Mouse (Mus musculus) cerebellum, adult 8-10 months (tissue): ENCODE results near the gene Oas1f.
"Not testable (repeated sequence)": the region's sequence is repeated elsewhere in the genome, so short reads cannot be mapped to it uniquely, and the experiment has no call there.

Experiments used
- DNase-seq: peaks from one replicate; pipeline ENCODE4 v3.0.0; 2022

Oas1f gene

DNA sequence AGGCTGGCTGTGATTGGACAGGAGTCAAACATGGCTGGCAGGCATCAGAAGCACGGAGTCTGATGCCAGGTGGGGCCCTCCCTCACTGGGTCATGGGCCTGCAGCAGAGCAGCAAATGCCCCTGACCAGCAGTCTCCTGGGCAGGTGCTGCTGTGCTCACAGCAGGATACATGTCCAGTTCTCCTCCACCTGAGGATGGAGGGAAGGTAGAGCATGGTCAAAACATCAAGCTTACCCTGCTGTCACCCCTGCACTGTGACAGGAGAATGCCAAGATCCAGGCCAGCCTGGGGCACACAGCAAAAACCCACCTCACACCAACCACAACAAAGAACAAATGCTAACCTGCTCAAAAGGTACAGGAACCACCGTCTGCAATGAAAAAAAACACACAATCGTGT lies 29.7 kb downstream of the Oas1f start:
- DNase-seq: not testable (repeated sequence)

DNA sequence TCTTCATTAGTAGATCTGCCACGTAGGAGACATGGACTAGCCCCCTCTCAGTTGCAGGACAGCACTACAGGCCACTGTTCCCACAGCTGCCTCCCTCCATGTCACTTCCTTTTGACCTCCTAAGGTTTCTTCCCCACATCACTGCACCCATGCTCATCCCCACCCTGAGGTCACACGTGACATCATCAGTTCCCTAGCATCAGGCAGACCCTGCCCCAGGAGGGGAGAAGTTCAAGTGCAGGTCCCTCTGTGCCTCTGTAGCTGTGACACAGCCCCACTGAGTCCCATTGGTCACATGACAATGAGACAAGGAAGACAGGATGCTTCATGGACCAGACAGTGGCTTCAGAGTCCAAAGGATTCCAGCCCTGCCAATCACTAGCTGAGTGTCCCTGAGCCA lies 30.2 kb downstream of the Oas1f start:
- DNase-seq: not testable (repeated sequence)

DNA sequence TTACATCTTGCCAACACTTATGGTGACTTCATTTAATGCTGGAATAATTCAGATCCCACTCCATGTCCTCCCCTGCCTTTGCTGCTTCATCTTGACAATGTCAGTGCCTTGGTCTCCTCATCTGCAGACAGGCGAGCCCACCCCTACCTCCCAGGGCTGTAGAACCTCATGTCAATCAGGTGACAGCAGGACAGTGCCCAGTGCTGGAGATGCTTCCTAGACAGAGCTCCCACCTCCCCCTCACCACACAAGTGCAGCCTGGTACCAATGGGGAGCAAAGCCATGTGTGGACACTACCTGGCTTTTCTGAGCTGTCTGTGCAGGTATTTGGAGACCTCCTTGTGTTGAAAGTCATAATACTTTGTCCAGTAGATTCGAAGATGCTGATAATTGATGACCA lies 31.6 kb downstream of the Oas1f start:
- DNase-seq: not testable (repeated sequence)

DNA sequence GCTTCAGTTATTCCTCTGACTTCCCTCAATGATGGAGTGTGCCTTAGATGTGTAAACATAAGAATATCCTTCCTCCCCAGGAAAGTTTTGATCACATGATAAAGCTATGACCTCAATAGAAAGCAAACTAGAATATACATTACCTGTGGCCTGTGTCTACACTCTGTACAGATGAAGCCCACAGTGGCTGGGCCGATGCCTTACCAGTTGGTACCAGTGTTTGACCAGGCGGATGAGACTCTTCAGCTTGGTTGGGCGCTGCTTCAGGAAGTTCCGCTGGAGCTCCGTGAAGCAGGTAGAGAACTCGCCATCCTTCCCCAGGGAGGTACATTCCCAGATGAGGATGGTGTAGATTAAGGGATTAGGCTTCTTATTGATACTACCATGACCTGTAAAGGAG lies 34.5 kb downstream of the Oas1f start:
- DNase-seq: not testable (repeated sequence)

DNA sequence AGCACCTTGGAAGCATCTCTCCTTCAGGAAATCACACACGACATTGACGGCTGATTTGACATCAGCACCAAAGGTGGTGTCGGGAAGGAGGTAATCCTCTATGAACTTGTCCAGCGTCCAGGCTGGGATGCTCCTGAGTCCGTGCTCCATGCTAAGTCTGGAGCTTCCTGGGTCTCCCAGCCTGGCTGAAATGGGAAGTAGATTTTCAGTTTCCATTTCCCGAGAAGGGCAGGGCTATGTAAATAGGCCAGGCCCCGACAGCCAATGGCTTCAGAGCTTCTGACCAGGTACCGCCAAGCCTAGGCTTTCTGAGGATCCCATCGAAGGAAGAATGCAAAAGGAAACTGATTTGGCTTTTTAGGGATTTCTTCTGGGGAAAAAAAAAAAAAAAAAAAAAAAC lies 40.2 kb downstream of the Oas1f start, which contains the start of gene Oas1g:
TSS of gene Oas1g (minus strand) at position 201 of the 400 bp plus-strand sequence.
- DNase-seq: not testable (repeated sequence)

DNA sequence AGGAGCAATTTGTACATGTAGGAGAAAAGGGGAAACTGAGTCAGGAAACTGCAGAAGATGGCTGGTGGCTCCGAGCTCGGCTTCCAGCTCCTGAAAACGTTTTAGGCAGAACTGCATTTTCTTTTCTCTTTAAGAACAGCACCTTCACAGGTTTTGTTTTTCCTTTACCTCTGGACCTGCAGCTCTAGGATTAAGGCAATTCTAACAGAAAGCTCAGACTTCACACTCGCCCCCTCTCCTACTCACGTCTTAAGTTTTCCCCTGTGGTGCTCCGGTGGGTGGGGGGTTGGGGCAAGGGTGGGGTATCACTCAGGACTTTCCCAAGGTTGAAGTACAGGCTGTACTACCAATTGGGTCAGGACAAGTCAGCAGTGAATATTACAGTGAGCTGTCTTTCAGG lies 40.7 kb downstream of the Oas1f start:
- DNase-seq: no peak

DNA sequence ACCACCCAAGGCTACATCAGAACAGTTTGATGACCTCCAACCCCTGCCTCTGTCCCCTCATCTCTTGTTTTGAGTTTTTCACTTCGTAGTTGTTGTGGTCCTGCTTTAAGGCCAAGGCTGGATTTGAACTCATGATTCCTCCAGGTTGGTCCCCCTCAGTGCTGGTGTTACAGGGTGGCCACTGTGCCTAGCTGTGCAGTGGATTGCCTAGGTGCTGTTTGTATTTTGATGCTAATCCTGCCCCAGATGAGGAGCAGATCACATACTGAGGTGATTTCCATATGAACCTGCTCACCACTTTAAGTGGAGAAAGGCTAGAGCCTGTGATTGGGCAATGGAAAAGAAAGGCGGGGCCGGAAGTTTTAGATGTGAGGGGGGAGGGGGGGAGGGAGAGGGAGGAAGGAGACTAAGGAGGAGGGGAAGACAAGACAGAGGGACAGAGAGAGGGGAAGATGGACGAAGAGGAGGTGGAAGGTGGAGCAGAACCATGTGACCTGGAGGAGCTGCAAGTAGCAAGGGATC lies 41.2 kb downstream of the Oas1f start:
- DNase-seq: not testable (repeated sequence)

DNA sequence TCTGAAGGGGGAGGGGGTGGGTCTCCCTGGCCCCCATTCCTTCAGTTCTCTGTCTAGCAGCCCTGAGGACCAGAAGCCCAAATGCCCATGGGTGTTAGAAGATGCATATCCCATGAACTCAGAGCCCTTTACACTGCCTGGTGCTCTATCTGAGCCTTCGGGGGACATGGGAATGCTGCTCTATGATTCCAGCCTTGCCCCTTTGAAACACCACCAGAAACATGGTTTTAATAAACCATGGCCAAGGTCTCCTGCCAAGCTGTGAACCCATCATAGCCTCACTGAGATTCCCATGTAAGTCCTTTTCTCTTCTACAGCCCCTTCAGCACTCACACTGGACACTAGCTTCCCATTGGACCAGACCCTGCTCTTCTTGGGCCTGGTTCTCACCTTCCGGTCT lies 42.9 kb downstream of the Oas1f start:
- DNase-seq: no peak

DNA sequence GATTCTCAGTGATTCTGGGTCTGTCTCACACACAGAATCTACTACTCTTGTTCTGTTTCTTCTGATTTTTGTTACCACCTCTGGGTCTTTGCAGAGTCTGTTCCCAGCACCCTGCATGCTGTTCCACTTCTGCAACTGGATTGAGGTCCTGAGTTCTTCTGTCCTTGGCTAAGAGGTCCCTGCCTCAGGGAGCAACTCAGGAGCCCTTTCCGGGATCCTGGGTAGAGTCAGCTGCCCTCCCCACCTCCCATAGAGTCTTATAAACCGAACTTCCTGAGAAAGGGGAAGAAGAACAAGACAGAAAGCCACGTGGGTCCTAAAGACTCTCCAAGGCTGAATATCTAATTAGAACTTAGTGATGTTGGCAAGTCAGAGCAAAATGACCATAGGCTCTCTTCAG lies 43.8 kb downstream of the Oas1f start:
- DNase-seq: no peak

DNA sequence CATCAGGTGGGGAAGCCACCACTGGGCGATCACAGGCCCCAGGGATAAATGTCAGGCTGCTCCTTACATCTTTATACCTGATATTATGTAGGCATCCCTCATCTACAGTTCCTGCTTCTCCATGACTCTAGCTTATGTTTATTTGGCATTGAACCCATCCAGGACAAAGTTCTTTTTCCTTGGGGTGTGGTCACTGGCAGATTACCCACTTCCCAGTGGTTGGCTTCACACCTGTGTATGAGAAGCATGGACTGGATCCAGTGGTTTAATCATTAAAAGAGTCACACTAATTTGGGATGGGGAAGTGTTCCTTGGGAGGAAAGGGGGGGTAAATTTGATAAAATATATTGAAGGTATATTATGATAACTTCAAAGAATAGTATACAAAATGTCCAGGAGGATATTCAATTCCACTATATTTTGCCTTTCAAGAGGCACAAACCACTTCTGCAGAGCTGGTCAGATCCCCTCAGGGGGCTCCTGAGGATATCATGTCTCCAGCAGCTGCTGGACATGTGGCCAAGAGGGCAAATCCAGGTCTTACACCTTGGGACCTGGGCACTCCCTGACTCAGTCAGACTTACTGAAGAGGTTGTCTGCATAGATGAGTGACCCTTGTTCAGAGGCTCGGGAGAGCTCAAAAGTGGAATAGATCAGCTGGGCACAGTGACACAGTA lies 44.5 kb downstream of the Oas1f start:
- DNase-seq: not testable (repeated sequence)

DNA sequence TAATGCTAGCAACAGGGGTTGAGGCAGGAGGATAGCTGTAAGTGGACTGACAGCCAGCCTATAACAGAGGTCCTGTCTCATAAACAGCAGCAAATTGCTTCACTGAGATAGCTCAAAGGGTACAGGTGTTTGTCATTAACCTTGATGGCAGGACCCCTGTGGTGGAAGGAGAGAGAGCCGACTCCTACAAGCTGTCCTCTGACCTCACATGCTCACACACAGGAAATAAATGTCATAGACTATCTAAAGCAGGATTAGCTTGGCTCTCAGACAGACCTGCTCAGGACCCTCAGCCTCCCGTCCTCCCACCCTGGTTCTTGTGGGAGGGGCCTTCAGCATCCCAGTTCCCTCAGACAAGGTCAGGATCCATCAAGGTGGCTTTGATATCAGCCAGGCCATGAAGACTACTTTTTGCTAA lies 45.1 kb downstream of the Oas1f start:
- DNase-seq: no peak

DNA sequence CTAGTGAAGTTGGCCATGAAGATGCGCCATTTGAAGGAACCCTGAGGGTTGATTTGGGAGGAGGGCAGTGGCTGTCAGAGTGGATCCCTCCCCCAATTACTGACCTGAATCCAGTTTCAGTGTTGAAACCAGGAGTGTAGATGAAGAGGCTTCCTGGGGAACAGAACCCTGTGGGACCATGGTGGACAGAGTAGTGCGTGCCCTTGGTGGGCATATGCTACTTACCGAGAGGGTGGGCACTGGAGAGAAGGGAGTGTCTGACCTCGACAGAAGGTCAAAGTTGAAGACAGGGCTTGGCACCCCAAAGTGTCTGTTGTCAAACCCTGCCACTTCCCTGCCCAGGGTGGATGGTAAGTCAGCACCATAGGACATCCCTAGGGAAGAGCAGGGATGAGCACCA lies 46.7 kb downstream of the Oas1f start:
- DNase-seq: not testable (repeated sequence)

DNA sequence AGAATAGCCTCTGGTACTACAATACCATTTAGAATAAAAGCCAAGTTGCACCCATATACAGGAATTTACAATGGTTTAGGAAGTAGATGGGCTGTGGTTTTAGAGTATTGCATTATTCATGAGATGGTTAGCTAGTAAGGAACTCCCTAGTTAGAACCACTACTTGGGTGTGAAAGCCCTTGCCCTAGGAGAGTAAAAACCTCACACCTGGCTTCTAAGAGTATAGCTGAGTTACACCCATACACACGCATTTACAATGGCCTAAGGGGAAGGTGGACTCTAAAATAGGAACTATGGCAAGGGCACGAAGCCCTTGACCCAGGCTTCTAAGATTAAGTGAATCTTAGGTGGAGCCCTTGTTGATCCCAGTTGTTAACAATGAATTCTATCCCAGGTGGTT lies 47.5 kb downstream of the Oas1f start:
- DNase-seq: not testable (repeated sequence)

DNA sequence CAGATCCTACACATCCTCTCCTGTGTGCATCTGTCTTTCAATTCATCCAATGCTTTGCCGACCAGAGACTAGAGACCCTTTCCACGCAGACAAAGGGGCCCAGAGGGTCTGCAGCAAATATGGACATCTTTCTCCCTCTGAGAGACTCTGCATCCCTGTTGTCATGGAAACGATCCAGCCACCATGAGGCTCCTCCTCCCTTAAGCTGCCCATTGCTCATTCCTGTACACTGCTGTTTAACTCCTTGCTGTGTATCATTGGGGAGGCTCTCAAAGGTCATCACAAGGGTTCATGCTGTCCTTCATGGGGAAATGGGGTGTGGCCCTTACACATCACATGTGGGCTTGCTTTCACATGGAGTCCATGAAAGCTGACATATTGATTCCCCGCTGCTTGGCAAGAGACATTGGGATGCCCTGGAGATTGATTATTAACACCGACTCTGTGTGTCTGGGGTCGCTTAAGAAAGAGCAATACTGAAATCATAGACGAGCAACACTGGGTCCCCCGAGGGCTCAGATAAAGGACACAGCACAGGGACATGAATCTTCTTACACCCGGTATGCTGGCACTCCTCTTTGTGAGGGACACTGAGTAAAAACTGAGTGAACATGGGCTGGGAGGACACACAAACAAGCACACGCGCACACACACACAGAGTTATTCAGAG lies 48.2 kb downstream of the Oas1f start:
- no peak for DNase-seq

DNA sequence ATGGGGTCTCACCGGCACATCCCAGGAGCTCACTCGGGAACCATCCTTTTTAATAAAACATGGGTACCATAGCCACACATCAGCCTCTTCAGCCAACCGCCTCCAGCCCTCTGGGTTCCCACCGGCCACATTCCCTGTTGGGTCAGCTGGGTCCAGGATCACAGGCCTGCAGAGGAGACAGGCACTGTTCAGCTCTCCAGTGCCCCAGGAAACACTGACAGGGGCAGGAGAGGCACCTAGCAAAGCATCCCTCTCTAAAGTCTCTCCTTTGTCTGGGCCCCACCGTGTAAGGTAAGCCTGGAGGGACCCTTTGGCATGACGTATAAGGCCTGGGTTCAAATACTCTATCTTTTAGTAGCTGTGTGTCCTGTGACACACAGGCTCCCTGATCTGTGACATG lies 51.1 kb downstream of the Oas1f start:
- DNase-seq: no peak

DNA sequence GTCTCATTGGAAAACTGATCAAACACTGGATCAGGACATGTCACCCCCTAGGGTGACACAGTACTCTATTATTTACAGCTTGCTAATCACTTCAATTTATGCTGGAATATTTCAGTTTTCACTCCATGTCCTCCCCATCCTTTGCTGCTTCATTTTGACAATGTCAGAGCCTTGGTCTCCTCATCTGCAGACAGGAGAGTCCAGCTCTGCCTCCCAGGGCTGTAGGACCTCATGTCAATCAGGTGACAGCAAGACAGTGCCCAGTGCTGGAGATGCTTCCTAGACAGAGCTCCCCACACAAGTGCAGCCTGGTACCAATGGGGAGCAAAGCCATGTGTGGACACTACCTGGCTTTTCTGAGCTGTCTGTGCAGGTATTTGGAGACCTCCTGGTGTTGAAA lies 51.6 kb downstream of the Oas1f start:
- DNase-seq: no peak

DNA sequence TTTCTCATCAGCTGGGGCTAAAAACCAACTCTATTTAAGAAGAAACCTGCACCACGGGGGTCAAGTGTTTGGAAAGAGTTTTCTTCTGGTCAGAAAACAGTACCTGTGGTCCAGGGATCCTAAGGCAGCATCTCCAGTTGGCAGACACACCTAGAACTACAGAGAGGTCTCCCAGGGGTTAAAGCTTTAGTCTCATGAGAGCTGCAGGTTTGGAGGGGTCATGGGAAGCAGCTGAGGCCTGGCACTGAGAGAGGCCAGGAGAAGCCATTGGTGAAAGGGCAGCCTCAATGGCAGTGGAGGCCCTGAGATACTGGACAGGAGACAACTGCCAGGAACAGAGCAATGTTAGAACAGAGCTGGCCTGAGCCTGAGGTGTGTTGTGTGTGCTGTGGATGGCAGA lies 53.5 kb downstream of the Oas1f start:
- no peak for DNase-seq

DNA sequence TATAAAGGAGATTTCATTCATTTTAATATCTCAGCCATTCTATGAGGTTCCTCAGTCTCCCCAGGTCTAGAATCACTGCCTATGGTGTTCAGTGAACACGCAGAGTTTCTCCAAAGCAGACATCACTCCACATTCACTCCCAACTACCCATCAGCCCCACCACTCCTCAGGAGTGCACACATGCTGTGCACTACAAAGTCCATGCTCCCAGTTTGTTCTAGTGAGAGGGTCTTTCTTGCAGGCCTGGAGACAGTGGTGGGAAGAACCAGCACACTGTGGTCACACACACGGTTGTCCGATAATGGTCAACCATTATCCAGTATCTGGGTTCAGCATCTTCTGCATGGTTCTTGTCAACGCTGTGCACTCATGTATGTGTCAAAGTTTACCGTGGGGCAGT lies 54.9 kb downstream of the Oas1f start:
- DNase-seq: no peak

DNA sequence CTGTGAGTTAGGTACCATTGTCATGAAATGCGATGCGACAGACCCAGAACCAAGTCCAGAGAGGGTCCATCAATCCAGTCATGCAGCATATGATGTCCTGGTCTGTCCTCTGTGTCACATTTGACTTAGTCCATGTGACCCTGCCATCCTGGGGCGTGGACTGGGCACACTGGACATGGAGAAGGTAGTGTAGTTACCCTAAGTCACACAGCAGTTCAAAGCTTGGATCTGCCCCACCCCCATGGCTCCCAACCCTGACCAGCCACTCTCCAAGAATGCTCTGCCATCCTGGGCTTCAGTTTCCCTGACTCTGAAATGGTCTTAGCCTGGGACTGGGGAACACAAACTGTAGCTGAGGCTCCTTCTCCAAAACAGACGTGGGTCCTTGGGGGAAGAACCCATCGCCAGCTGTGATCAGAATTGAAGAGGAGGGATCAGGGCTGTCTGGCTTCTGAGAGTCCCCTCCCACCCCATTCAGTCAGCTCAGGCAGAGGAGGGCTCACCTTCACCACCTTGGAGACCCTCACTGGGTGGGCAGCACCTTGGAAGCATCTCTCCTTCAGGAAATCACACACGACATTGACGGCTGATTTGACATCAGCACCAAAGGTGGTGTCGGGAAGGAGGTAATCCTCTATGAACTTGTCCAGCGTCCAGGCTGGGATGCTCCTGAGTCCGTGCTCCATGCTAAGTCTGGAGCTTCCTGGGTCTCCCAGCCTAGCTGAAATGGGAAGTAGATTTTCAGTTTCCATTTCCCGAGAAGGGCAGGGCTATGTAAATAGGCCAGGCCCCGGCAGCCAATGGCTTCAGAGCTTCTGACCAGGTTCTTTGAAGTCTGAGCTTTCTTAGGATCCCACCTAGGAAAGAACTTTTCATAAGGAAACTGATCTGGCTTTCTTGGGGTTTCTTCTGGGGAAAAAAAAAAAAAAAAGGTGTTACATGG lies 59.9 kb downstream of the Oas1f start, which contains the start of gene Oas1a:
TSS of gene Oas1a (minus strand) at position 731 of the 943 bp plus-strand sequence.
- DNase-seq: not testable (repeated sequence)
